Mouse (Mus musculus) monocyte, adult 2 months (primary cell): ENCODE measurements around the gene Srbd1.

Source experiments
- DNase-seq, 2 experiments: peaks; one replicate each; pipeline ENCODE4 v3.0.0; 2022; ENCODE audit warnings: low spot score in 2 of 2, low read depth in 1 of 2

The Srbd1 gene

DNA sequence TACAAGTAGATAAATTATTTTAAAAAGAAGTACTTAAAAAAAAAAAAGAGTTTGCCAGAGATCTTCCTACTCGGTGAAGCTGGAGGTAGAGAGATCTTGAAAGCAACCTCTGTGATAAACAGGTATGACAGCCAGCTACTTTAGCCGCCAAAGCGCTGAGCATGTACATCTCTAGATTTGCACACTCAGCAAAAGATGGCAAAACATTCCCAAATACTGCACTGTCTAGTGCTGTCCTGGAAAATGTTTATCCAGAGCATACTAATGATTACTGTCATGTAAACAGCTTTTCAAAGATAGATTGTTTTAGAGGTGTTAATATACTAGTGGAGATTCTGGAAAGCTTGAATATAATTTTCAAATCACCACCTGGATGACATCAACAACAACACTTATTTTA is 109.4 kb downstream of the Srbd1 start:
- DNase-seq, result no peak

DNA sequence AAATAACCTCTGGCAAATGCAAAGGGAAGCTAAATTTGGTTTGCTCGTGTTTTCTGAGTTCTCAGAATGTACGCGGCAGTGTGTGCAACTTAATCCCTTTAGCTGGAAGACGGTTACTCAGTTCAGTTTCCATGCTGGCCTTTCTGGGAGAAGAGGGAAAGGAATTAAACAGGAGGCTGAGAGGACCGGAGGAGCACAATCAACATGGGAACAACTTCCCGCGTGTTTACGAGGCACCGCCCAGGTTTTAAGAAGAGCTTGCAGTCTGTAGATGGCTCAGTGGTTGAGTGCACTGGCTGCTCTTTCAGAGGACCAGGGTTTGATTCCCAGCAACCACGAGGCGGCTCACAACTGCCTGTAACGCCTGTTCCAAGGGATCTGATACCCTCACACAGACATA is 109.8 kb downstream of the Srbd1 start:
- DNase-seq, result no peak

DNA sequence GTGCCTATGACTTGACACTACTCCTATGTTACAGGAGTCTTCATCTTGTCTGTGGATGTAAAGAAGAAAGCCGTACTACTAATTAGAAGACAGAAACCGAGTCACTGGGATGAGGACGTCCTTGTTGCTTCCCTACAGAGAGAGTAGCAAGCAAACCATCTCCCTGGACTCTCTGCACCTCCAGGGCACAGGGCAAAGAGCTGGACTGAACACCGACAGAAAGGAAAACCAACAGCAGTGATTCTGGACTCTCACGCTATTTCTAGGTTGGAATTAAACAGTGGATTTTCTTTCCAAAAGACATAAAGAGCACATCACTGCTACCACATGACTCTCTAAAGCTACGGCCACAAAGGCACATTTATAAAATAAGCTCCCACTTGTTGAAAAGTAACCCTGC is 110.3 kb downstream of the Srbd1 start:
- no peak for DNase-seq

DNA sequence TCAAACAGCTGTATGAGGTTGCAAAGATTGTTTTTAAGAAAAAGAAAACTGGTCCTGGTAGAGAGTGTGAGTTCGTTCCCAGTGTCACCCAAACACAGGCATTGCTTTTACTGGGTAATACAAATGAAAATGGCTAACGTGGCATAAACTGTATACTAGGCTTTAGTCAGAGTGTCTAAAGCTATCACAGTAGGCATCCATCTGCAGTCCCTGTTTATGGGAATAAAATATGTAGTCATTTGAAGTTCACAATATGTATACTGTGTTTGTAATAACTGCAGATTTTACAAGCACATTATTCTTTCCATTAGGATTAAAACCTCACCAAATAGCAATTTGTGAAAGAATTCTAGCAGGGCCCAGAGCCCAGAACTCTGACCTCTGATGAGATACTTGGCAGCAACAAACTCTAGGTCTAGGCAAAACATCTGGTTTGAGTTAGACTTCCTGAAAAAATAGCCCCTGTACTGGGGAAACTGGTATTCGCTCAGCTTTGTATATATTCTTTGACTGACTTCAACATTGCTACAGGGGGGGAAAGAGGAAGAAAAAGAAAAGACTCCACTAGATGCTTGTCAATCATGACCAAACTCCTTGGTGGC is 112.8 kb downstream of the Srbd1 start:
- DNase-seq, result no peak

DNA sequence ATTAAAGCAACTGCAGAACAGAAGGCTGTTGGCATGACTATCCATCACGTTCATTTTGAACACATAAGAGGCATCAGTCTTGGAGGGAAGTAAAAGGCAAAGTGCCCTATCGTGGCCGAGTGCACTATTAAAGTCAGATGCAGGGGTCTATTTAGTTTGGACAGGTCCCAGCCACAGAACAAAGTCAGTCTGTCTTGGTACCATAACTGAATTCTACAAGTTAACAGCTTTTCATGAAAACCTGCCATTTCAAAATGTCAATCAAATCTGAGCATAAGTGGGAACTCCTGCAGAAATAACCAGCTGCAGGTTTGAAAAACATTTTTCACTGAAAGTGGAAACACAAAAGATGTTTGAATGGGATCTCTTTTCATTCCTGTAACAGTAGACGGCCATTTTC is 115.0 kb downstream of the Srbd1 start:
- no peak for DNase-seq

DNA sequence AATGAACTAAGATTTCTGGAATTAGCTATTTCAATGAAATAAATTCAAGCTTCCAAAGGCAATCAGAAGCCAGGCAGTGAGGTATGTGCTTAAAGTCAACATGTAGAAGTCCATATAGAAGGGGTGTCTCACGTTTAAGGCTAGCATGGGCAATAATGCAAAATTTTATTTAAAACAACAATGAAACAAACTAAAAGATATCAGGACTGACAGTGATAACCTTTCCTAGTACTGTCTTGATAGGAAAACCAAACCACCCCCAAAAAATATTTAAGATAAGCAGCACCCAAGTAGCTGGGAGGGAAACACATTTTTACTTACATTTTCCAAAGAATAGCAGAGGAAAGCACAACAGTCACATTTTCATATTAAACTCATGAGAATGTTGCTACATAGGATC is 115.8 kb downstream of the Srbd1 start:
- DNase-seq, result no peak

DNA sequence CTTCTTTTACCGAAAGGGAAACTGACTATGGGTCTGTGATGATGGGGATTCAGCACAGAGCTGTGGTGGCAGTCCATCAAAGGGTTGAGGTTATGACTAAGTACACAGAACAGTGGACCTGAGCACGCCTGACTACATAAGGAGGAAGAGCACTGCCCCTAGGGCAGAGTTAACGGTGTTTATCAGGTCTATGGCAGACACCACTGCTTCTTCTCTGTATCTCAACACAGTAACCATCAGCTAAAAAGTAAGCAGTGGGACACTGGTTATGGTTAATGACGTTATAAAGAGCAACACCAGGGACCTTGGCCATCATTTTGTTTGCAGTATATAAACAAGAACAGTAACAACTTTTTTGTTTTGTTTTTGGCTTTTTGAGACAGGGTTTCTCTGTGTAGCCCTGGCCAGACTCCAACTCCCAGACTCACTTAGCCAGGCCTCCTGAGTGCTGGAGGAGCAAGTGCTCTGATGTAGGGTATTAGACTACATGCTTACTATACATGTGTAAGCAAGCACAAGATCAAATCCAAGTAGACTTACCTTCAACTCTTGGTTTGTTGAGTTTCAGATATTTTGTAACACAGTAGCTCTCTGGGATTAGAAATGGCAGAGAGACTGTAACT is 117.3 kb downstream of the Srbd1 start:
- no peak for DNase-seq

DNA sequence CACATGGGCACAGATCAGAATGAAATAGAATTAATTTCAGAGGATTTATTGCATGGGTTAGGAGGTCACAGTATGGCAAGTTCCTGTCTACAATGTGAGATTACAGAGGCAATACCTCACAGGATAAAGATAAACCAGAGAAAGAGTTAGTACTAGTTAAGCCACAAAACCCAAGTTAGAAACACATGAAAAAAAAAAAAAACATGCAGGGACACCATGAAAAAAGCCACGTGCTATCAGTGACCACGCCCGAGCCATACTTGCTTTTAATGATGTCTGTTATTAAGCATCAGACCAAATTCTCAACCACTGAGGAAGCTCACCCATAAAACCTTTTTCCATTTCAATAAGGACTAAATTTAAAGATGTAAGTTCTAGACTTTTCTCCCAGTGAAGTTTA is 120.4 kb downstream of the Srbd1 start:
- DNase-seq, result no peak

DNA sequence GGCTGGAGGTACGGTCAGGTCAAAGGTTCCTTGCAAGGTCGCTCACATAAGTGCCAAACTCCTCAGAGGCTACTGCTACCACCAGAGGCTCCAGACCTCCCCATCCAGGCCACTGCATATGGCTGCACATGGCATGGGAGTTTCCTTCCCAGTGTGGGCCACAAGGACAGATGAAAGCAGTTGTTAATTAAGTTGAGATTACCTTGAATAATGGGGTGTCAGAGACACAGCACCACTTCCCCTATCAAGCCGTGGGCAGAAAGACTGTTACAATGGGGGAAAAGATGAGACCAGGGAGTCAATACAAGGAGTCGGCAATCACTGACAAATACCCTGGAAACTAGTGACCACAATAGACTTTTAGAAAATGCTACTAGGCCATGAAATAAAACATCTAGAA is 122.6 kb downstream of the Srbd1 start:
- DNase-seq, result no peak

DNA sequence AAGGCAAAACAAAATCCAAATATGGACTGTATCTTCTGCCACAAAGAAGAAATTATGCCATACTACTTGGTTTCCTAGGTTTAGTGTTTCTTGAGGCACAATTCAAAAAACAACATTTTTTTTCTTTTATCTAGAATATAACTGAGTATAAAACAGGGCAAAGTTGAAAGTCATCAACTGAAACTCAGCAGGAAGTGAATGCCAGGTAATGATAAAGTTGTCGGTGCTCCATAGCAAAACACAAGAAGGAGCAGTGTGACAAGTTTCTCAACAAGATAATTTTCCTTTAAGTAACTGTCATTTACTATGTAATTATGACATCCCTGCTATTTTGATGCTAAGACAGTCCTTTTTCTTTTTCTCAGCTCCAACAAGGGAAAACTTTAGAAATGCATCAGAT is 123.2 kb downstream of the Srbd1 start:
- DNase-seq, result no peak

DNA sequence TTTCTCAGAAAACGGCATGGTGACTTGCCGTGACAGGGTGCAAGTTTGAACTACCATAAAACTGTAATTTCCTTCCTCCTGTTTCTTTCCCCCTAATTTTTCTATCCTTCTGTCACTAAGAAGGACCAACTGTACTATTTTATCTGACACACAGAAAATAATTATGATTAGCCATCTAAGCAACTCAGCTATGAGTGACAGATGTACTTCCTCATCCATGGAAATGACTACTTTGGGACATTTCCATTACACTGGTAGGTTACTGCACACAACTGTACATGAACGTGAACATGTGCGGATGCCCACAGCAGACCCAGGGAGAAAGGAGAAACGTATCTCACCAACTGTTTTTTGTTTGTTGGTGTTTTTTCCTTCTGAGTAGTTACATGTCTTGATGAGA is 123.7 kb downstream of the Srbd1 start:
- no peak for DNase-seq

DNA sequence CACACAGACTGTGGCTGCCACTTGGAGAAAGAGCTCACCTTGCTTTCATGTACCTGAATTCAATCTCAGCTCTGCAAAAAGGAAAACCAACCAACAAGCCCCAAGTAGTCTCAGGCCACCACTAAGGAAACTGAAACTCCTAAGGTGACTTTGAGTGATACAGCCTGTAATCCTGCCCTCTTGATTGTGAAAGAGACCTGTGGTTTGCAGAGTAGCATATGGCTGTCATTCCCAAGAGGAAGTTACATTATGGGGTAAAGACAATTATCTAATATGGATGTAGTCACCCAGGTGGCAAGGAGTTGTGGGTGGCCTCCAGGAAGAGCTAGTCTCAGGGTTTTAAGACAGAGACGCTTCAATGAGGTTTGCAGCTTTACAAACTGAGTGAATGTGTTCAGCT is 125.2 kb downstream of the Srbd1 start:
- DNase-seq, result no peak

DNA sequence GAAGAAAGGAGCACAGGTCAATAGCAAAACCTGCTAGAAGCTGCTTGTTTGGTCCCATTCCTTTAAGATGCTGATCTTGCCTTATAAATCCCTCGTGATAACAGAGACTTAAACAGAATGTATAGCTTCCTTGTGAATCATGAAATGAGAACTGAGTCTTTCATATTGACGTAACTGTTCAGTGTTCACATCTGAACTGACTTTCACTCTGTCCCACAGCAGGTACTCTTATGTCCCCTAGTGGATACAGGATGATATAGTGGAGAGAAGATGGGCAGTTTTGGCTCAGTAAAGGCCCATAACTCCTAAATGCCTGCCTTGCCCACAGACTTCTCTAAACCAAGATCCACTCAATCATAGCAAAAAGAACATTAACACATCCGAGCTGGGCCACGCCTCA is 130.7 kb downstream of the Srbd1 start:
- no peak for DNase-seq

DNA sequence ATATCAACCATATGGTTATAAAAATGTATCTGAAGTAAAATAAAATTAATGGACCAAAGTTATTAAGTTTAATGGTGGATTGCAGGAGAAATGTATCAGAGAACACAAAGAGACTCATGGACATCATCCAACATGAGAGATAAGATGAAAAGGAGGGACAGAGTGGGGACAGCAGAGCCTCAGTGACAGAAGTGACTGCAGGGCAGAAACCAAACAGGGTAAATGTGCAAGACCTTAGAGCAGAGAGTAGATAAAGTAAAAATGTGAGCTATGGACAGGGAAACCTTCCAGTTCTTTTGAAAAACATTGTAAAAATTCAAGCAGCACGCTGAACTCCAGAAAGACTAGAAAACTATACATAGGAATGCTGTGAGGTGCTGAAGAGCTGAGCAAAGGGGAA is 132.4 kb downstream of the Srbd1 start:
- no peak for DNase-seq

DNA sequence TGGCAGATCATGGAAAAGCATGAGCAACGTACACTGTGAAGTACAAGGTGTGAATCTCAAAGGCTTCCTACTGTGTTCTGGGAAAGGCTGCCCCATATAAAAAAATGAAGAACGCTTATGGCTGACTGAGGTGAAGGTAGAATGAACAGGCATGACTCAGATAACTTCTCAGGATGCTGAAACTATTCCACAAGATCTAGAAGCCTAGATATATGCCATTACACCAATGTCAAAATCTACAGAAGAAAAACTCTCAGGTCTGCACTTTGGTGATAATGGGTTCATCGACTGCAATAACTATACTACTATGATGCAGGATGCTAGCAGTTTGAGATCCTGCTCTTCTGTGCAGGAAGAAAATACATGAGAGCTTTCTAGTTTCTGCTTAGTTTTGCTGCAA is 133.1 kb downstream of the Srbd1 start:
- DNase-seq, result no peak

DNA sequence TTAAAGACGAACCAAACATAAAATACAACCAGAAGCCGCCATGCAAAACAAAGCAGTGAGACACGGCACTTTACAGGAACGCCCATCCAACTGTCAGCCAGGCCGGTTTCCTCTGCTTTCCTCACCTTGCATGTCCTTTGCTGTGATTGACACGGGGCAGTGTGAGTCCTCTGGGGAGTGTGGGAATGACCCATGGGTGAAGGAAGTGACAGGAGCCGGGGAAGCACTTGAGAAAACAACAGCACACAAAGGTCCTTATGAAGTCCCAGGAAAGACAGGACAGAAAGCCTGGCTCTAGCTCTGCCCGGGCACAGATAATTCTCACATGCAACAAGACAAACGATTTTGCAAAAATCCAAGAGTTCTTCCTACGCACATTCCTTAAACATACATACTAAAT is 136.6 kb downstream of the Srbd1 start:
- DNase-seq, result no peak

DNA sequence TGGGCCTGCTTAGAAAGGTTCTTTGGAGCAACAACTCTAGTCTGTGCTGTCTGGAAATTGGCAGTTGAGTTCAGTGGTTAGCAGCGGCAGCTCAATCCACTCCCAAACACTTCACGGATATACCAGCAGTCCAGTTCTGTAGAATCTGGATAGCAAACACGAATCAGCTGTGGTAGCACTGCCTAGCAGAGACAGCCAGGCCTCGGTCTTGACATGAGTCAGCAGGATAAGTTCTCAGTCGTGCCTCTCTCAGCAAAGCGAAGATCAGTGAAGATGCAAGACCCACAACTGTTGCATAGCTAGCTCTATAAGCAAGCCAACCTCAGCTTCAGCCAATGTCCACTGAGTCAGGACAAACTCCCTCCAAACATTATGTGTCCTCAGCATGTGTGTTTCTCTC is 142.9 kb downstream of the Srbd1 start:
- DNase-seq, result no peak

DNA sequence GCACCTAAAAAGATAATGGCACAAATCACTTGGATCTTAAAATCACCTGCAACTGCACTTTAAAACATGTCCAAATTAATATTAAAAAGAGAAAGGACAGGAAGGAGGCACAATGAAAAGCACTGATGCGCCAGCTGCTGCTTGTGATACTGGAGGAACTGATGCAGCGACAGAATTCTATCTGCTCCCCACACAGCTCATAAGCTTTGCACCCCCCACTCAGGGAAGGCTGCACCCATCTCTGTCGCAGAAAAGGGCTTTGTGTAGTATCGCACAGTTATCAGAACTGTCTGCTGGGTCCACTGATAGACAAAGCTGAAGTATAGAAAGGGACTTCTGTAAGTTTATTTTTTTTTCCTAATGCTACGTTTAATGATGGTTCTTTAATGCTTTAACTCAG is 143.3 kb downstream of the Srbd1 start:
- DNase-seq, result no peak

DNA sequence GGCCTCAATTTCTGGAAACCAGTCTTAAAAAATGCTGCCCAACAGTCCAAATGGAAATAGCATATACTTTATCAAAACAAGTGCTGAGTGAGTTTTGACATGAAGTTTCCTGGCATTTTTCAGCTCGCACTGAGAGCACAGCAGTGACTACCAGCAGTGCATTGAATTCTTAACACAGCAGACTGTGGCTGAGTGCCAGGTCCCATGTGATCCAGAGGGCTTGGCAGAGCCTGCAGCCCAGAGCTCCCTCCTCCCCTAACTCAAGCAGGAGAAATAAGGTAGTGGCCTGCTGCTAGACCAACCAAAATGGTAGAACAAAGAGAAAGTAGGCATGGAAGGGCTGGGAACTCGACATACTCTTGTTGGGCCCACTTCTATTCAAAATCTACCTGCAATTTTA is 149.2 kb downstream of the Srbd1 start:
- no peak for DNase-seq

DNA sequence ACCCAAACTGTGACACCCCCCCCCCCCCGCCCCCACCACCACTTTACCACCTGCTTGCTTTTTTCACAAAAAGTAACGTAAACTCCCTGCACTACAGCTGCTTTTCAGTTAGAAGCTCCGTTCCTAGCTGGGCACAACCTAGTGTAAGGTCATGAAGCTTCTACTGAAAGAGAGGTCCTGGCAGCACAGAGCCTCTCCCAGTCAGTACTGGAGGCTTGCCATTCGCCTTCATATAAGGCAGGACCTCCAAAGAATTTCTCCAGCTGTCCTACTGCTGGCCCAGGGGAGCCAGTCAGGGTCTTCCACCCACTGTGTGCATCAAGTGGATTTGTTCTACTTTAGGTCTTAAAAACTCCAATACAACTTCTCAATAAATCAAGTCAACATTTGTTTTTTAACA is 149.9 kb downstream of the Srbd1 start:
- DNase-seq, result no peak

DNA sequence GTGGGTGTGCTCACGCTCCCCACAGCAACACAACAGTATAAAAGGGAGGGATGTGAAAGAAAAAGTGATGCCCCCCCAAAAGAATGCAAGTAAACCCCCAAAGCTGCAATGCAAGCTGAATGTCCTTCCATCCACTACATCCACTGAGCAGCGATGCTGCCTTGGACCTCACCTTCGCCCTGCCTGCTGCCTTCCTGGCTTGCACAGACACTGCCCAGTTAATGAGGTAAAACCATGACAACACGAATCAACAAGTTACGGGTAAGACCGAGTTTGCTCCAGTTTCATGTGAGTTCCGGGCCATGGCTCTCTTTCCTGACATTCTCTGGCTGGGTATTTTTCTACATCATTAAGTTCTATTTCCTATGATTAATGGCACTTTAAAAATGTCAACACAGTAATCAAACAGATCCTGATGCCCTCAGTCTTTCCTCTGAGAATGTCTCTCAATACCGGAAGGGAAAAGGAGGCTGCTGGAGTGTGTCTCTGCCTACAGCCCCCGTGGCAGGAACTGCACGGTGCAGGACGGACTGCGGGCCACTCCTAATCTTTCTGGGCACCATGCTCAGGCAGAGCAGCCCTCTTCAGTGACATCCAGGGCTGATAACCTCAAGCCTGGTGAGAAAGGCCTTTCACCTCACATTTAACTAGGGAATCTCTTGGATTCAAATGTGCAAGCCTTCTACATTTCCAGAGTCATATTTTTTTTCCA is 155.8 kb downstream of the Srbd1 start:
- DNase-seq, result no peak

DNA sequence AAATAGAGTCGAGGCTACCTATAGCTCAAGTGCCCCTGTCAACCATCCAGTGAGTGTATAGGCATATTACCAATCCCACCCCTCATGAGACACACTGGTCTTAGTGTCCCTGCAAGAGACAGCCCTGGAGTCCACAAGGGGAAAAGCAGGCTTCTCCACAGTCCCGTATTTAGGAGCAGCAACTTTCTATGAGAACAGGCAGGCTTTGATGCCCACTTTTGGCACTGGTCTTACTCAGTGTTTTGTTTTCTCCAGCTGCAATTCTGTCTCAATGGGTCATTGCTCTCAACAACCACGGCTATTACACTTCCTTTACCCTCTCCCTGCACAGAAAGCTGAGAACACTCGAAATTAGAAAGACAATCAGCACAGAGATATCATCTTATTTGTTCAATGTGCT is 157.4 kb downstream of the Srbd1 start:
- DNase-seq, result no peak

DNA sequence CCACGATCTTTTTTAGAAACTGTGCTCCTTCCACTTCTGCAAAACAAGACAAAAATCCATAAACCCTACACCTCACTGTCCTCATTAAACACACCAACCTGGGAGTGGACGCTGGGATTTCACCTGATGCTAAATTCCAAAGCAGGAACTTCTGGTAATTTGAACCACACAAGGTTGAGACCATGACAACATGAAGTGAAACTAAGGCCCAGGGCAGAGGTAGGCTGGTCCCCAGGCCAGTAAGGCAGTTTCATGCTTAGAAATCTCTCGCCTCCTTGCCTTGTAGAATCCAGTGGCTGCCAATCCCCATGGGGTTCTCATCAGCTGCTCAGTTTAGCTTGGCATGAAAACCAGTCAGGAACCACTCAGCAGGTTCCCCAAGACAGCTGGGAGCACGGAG is 158.4 kb downstream of the Srbd1 start:
- no peak for DNase-seq
